Mouse (Mus musculus): Measurements from ENCODE around the gene Brox. TPM values are rescaled to one million over a fixed set of nuclear protein-coding genes. Genes with fewer than 3 reads are reported as not detected.
A peak's percentile ranks its signal among the peaks of the same experiment; 100 is the strongest.

Gene Brox
- polyA plus RNA-seq, 1 experiment from 2014 or later: 20.8 TPM

GRCm38 (mm10) chr1:183289576-183289975, 7.5 kb downstream of the Brox start:
- no peaks in the 10 kb centered on the region for H3K9me3 ChIP-seq (replicated peaks; ENCODE audit: control insufficient read depth, low read length)
- no peak for ATAC-seq (ENCODE audit: low read depth)
- whole genome bisulfite sequencing (ENCODE audit: insufficient replicate concordance): 88% methylated on average over 4 of the region's 4 CpGs
- H3K9ac ChIP-seq (ENCODE audit: low read depth, low read length): no peak overlapping the region
- no peaks in the 10 kb centered on the region for H3K27me3 ChIP-seq (ENCODE audit: control insufficient read depth, insufficient read depth, low read depth, low read length)
- H3K36me3 ChIP-seq (ENCODE audit: control insufficient read depth, insufficient read depth): peaks cover 37% of the 10 kb centered on the region
- no peak overlapping the region for H3K4me3 ChIP-seq (ENCODE audit: low read depth, low read length)
- no peak overlapping the region for H3K4me2 ChIP-seq (ENCODE audit: low read depth, low read length)
- no peak overlapping the region for H3K27ac ChIP-seq (ENCODE audit: low read length)
- H3K4me1 ChIP-seq (ENCODE audit: control insufficient read depth, low read depth, low read length): no peaks in the 10 kb centered on the region

- Histone ChIP-seq H3K4me2 (ENCODE audit: low read depth, low read length) (no peak overlapping the region), H3K9ac (ENCODE audit: low read depth, low read length) (no peak overlapping the region), H3K27me3 (ENCODE audit: control insufficient read depth, insufficient read depth, low read depth, low read length) (no peaks in the 10 kb centered on the region), H3K9me3 (replicated peaks; ENCODE audit: control insufficient read depth, low read length) (no peaks in the 10 kb centered on the region), H3K36me3 (ENCODE audit: control insufficient read depth, insufficient read depth) (peaks cover 46% of the 10 kb centered on the region), H3K4me3 (ENCODE audit: low read depth, low read length) (no peak overlapping the region), H3K27ac (ENCODE audit: low read length) (no peak overlapping the region), H3K4me1 (ENCODE audit: control insufficient read depth, low read depth, low read length) (no peaks in the 10 kb centered on the region)
- 78% methylated on average over 3 of the region's 3 CpGs for WGBS (ENCODE audit: insufficient replicate concordance)
- no peak for ATAC-seq (ENCODE audit: low read depth)
These were observed 8.7 kb downstream of the Brox start for GRCm38 (mm10) chr1:183288351-183288750.

GRCm38 (mm10) chr1:183275763-183276162, 21.3 kb downstream of the Brox start:
- H3K9ac ChIP-seq (ENCODE audit: low read depth, low read length): no peak overlapping the region
- no peak overlapping the region for H3K27ac ChIP-seq (ENCODE audit: low read length)
- H3K4me2 ChIP-seq (ENCODE audit: low read depth, low read length): no peak overlapping the region
- no peaks in the 10 kb centered on the region for H3K9me3 ChIP-seq (replicated peaks; ENCODE audit: control insufficient read depth, low read length)
- H3K27me3 ChIP-seq (ENCODE audit: control insufficient read depth, insufficient read depth, low read depth, low read length): no peaks in the 10 kb centered on the region
- no peak for ATAC-seq (ENCODE audit: low read depth)
- H3K4me3 ChIP-seq (ENCODE audit: low read depth, low read length): no peak overlapping the region
- H3K36me3 ChIP-seq (ENCODE audit: control insufficient read depth, insufficient read depth): peaks cover 16% of the 10 kb centered on the region
- no peaks in the 10 kb centered on the region for H3K4me1 ChIP-seq (ENCODE audit: control insufficient read depth, low read depth, low read length)
- WGBS (ENCODE audit: insufficient replicate concordance): 62% methylated on average over 5 of the region's 5 CpGs

- 53% methylated on average over 3 of the region's 3 CpGs for WGBS (ENCODE audit: insufficient replicate concordance)
- no peak overlapping the region for H3K4me2 ChIP-seq (ENCODE audit: low read depth, low read length)
- H3K27me3 ChIP-seq (ENCODE audit: control insufficient read depth, insufficient read depth, low read depth, low read length): no peaks in the 10 kb centered on the region
- peaks cover 9% of the 10 kb centered on the region for H3K36me3 ChIP-seq (ENCODE audit: control insufficient read depth, insufficient read depth)
- no peak overlapping the region for H3K27ac ChIP-seq (ENCODE audit: low read length)
- no peak for ATAC-seq (ENCODE audit: low read depth)
- H3K9ac ChIP-seq (ENCODE audit: low read depth, low read length): no peak overlapping the region
- no peaks in the 10 kb centered on the region for H3K9me3 ChIP-seq (replicated peaks; ENCODE audit: control insufficient read depth, low read length)
- no peaks in the 10 kb centered on the region for H3K4me1 ChIP-seq (ENCODE audit: control insufficient read depth, low read depth, low read length)
- no peak overlapping the region for H3K4me3 ChIP-seq (ENCODE audit: low read depth, low read length)
These were observed 22.7 kb downstream of the Brox start for GRCm38 (mm10) chr1:183274385-183274784.

- Histone ChIP-seq H3K4me3 (ENCODE audit: low read depth, low read length) (no peak overlapping the region), H3K27me3 (ENCODE audit: control insufficient read depth, insufficient read depth, low read depth, low read length) (no peaks in the 10 kb centered on the region), H3K4me1 (ENCODE audit: control insufficient read depth, low read depth, low read length) (no peaks in the 10 kb centered on the region), H3K4me2 (ENCODE audit: low read depth, low read length) (no peak overlapping the region), H3K9me3 (replicated peaks; ENCODE audit: control insufficient read depth, low read length) (no peaks in the 10 kb centered on the region), H3K36me3 (ENCODE audit: control insufficient read depth, insufficient read depth) (no peaks in the 10 kb centered on the region; the same call in 1 of the 2 replicates), H3K27ac (ENCODE audit: low read length) (no peak overlapping the region), H3K9ac (ENCODE audit: low read depth, low read length) (no peak overlapping the region)
- ATAC-seq (ENCODE audit: low read depth): no peak
- 52% methylated on average over 10 of the region's 10 CpGs for WGBS (ENCODE audit: insufficient replicate concordance)
These were observed 23.9 kb downstream of the Brox start for GRCm38 (mm10) chr1:183272867-183273818.

- H3K36me3 ChIP-seq (ENCODE audit: control insufficient read depth, insufficient read depth): no peaks in the 10 kb centered on the region
- no peaks in the 10 kb centered on the region for H3K27me3 ChIP-seq (ENCODE audit: control insufficient read depth, insufficient read depth, low read depth, low read length)
- H3K9ac ChIP-seq (ENCODE audit: low read depth, low read length): no peak overlapping the region
- no peak overlapping the region for H3K4me2 ChIP-seq (ENCODE audit: low read depth, low read length)
- H3K27ac ChIP-seq (ENCODE audit: low read length): no peak overlapping the region
- ATAC-seq (ENCODE audit: low read depth): no peak
- H3K4me3 ChIP-seq (ENCODE audit: low read depth, low read length): no peak overlapping the region
- no peaks in the 10 kb centered on the region; the same call in 1 of the 2 replicates for H3K4me1 ChIP-seq (ENCODE audit: control insufficient read depth, low read depth, low read length)
- 69% methylated on average over 6 of the region's 6 CpGs for WGBS (ENCODE audit: insufficient replicate concordance)
- H3K9me3 ChIP-seq (replicated peaks; ENCODE audit: control insufficient read depth, low read length): no peaks in the 10 kb centered on the region
These were observed 29.4 kb downstream of the Brox start for GRCm38 (mm10) chr1:183267666-183268065.

- H3K27me3 ChIP-seq (ENCODE audit: control insufficient read depth, insufficient read depth, low read depth, low read length): no peaks in the 10 kb centered on the region
- H3K4me3 ChIP-seq (ENCODE audit: low read depth, low read length): no peak overlapping the region
- H3K9ac ChIP-seq (ENCODE audit: low read depth, low read length): no peak overlapping the region
- no peak overlapping the region for H3K27ac ChIP-seq (ENCODE audit: low read length)
- H3K36me3 ChIP-seq (ENCODE audit: control insufficient read depth, insufficient read depth): no peaks in the 10 kb centered on the region
- no peaks in the 10 kb centered on the region; the same call in 1 of the 2 replicates for H3K4me1 ChIP-seq (ENCODE audit: control insufficient read depth, low read depth, low read length)
- ATAC-seq (ENCODE audit: low read depth): peak; percentile 13; the same call in 1 of the 2 replicates
- WGBS (ENCODE audit: insufficient replicate concordance): 31% methylated on average over 14 of the region's 14 CpGs
- no peak overlapping the region for H3K4me2 ChIP-seq (ENCODE audit: low read depth, low read length)
- no peaks in the 10 kb centered on the region for H3K9me3 ChIP-seq (replicated peaks; ENCODE audit: control insufficient read depth, low read length)
These were observed 31.1 kb downstream of the Brox start for GRCm38 (mm10) chr1:183265921-183266467.

- Histone ChIP-seq H3K4me2 (ENCODE audit: low read depth, low read length) (no peak overlapping the region), H3K36me3 (ENCODE audit: control insufficient read depth, insufficient read depth) (no peaks in the 10 kb centered on the region), H3K9ac (ENCODE audit: low read depth, low read length) (no peak overlapping the region), H3K9me3 (replicated peaks; ENCODE audit: control insufficient read depth, low read length) (no peaks in the 10 kb centered on the region), H3K4me3 (ENCODE audit: low read depth, low read length) (no peak overlapping the region), H3K4me1 (ENCODE audit: control insufficient read depth, low read depth, low read length) (no peaks in the 10 kb centered on the region; the same call in 1 of the 2 replicates), H3K27ac (ENCODE audit: low read length) (no peak overlapping the region), H3K27me3 (ENCODE audit: control insufficient read depth, insufficient read depth, low read depth, low read length) (no peaks in the 10 kb centered on the region)
- WGBS (ENCODE audit: insufficient replicate concordance): 57% methylated on average over 13 of the region's 13 CpGs
- peak; percentile 41; the same call in 1 of the 2 replicates for ATAC-seq (ENCODE audit: low read depth)
These were observed 32.7 kb downstream of the Brox start for GRCm38 (mm10) chr1:183264145-183265008.
